Mouse (Mus musculus): ENCODE measurements around the gene Cbr1. TPM values are rescaled to one million over a fixed set of nuclear protein-coding genes. Genes with fewer than 3 reads are reported as not detected.

Cbr1 gene
- total RNA-seq, 1 experiment = 35.3 TPM

GRCm38 (mm10) chr16:93592711-93593110, 12.9 kb upstream of the Cbr1 start:
- no peak overlapping the region for H3K27ac ChIP-seq (ENCODE audit: insufficient read depth, low read depth, low read length, poor library complexity, severe bottlenecking)
- H3K4me1 ChIP-seq (ENCODE audit: control insufficient read depth in 2 of 2, insufficient read depth in 2 of 2, low read length in 2 of 2, poor library complexity in 1 of 2) = peaks cover 0 to 7% of the 10 kb centered on the region in 2 experiments; a peak in 1 of 4 replicates
- no peak overlapping the region for H3K4me3 ChIP-seq (ENCODE audit: insufficient read depth in 1 of 2, low read depth in 1 of 2, low read length in 2 of 2, poor library complexity in 1 of 2, severe bottlenecking in 1 of 2)
- no peak for DNase-seq (ENCODE audit: low read depth, low spot score)
- in situ Hi-C loops (cut with MboI; ENCODE audit: low sequenced_read_pairs in 2 of 2, unreplicated experiment in 2 of 2) = no loop called here
- H3K36me3 ChIP-seq (ENCODE audit: control insufficient read depth, insufficient read depth, low read length, poor library complexity, severe bottlenecking) = peaks cover 29% of the 10 kb centered on the region
- no peak overlapping the region for H3K9ac ChIP-seq (ENCODE audit: insufficient read depth, low read depth, low read length, poor library complexity, severe bottlenecking)
- TF ChIP-seq ZC3H11A (IDR thresholded peaks at IDR 0.05; ENCODE audit: borderline replicate concordance, low read depth, low read length) = no peak
- H3K9me3 ChIP-seq (ENCODE audit: control insufficient read depth, insufficient read depth, low read depth, low read length) = no peaks in the 10 kb centered on the region

- Histone ChIP-seq H3K4me3 (ENCODE audit: insufficient read depth in 1 of 2, low read depth in 1 of 2, low read length in 2 of 2, poor library complexity in 1 of 2, severe bottlenecking in 1 of 2) (no peak overlapping the region), H3K9me3 (ENCODE audit: control insufficient read depth, insufficient read depth, low read depth, low read length) (no peaks in the 10 kb centered on the region), H3K4me1 (ENCODE audit: control insufficient read depth in 2 of 2, insufficient read depth in 2 of 2, low read length in 2 of 2, poor library complexity in 1 of 2) (peaks cover 0 to 7% of the 10 kb centered on the region in 2 experiments; a peak in 1 of 4 replicates), H3K9ac (ENCODE audit: insufficient read depth, low read depth, low read length, poor library complexity, severe bottlenecking) (no peak overlapping the region), H3K36me3 (ENCODE audit: control insufficient read depth, insufficient read depth, low read length, poor library complexity, severe bottlenecking) (peaks cover 35% of the 10 kb centered on the region), H3K27ac (ENCODE audit: insufficient read depth, low read depth, low read length, poor library complexity, severe bottlenecking) (no peak overlapping the region)
- in situ Hi-C loops (cut with MboI; ENCODE audit: low sequenced_read_pairs in 2 of 2, unreplicated experiment in 2 of 2) = no loop called here
- no peak for DNase-seq (ENCODE audit: low read depth, low spot score)
- TF ChIP-seq MAFK (IDR thresholded peaks at IDR 0.05; ENCODE audit: insufficient read depth, low read depth, low read length) = no peak
- TF ChIP-seq ZNF384 (IDR thresholded peaks at IDR 0.05; ENCODE audit: low read depth, low read length) = no peak
- no peak for TF ChIP-seq HCFC1 (IDR thresholded peaks at IDR 0.05; ENCODE audit: borderline replicate concordance, insufficient read depth, low read length)
- no peak for TF ChIP-seq CHD2 (IDR thresholded peaks at IDR 0.05; ENCODE audit: low read depth, low read length)
- TF ChIP-seq ZC3H11A (IDR thresholded peaks at IDR 0.05; ENCODE audit: borderline replicate concordance, low read depth, low read length) = no peak
Measured at GRCm38 (mm10) chr16:93593406-93593805, 12.2 kb upstream of the Cbr1 start.

GRCm38 (mm10) chr16:93594448-93594847, 11.2 kb upstream of the Cbr1 start:
- H3K9ac ChIP-seq (ENCODE audit: insufficient read depth, low read depth, low read length, poor library complexity, severe bottlenecking) = no peak overlapping the region

DNA sequence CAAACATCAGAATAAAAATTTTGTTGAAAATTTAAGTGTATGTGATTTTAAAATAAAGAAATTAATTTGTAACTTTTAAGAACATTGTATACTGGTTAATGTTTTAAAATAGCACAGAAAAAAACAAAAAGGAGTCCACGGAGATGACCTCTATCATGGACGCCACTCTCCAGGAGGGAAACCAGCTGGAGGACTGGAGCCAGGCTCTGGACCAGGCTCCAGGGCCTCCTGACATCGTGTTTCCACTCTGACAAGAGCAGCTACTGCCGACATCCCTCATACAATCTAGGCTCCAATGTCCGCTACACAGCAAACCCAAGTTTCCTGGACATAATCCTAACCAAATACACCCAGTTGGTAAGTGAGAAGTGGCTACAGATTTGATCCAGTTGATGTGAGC, 9.9 kb upstream of the Cbr1 start:
- no peak overlapping the region for H3K4me3 ChIP-seq (ENCODE audit: insufficient read depth in 1 of 2, low read depth in 1 of 2, low read length in 2 of 2, poor library complexity in 1 of 2, severe bottlenecking in 1 of 2)
- TF ChIP-seq CHD2 (IDR thresholded peaks at IDR 0.05; ENCODE audit: low read depth, low read length) (no peak), HCFC1 (IDR thresholded peaks at IDR 0.05; ENCODE audit: borderline replicate concordance, insufficient read depth, low read length) (no peak), MAFK (IDR thresholded peaks at IDR 0.05; ENCODE audit: insufficient read depth, low read depth, low read length) (no peak), ZC3H11A (IDR thresholded peaks at IDR 0.05; ENCODE audit: borderline replicate concordance, low read depth, low read length) (no peak), ZNF384 (IDR thresholded peaks at IDR 0.05; ENCODE audit: low read depth, low read length) (no peak)
- no peak overlapping the region for H3K9ac ChIP-seq (ENCODE audit: insufficient read depth, low read depth, low read length, poor library complexity, severe bottlenecking)
- in situ Hi-C loops (cut with MboI; ENCODE audit: low sequenced_read_pairs in 2 of 2, unreplicated experiment in 2 of 2) = no loop called here
- H3K36me3 ChIP-seq (ENCODE audit: control insufficient read depth, insufficient read depth, low read length, poor library complexity, severe bottlenecking) = peaks cover 30% of the 10 kb centered on the region
- no peak for DNase-seq (ENCODE audit: low read depth, low spot score)
- no peaks in the 10 kb centered on the region for H3K9me3 ChIP-seq (ENCODE audit: control insufficient read depth, insufficient read depth, low read depth, low read length)
- H3K4me1 ChIP-seq (ENCODE audit: control insufficient read depth in 2 of 2, insufficient read depth in 2 of 2, low read length in 2 of 2, poor library complexity in 1 of 2) = peaks cover 0 to 4% of the 10 kb centered on the region in 2 experiments; a peak in 1 of 4 replicates
- no peak overlapping the region for H3K27ac ChIP-seq (ENCODE audit: insufficient read depth, low read depth, low read length, poor library complexity, severe bottlenecking)

More at GRCm38 (mm10) chr16:93594448-93594847, 11.2 kb upstream of the Cbr1 start:
- Histone ChIP-seq H3K27ac (ENCODE audit: insufficient read depth, low read depth, low read length, poor library complexity, severe bottlenecking) (no peak overlapping the region), H3K36me3 (ENCODE audit: control insufficient read depth, insufficient read depth, low read length, poor library complexity, severe bottlenecking) (peaks cover 33% of the 10 kb centered on the region), H3K9me3 (ENCODE audit: control insufficient read depth, insufficient read depth, low read depth, low read length) (no peaks in the 10 kb centered on the region), H3K4me1 (ENCODE audit: control insufficient read depth in 2 of 2, insufficient read depth in 2 of 2, low read length in 2 of 2, poor library complexity in 1 of 2) (peaks cover 0 to 7% of the 10 kb centered on the region in 2 experiments; a peak in 1 of 4 replicates), H3K4me3 (ENCODE audit: insufficient read depth in 1 of 2, low read depth in 1 of 2, low read length in 2 of 2, poor library complexity in 1 of 2, severe bottlenecking in 1 of 2) (no peak overlapping the region)
- TF ChIP-seq ZNF384 (IDR thresholded peaks at IDR 0.05; ENCODE audit: low read depth, low read length) (no peak), MAFK (IDR thresholded peaks at IDR 0.05; ENCODE audit: insufficient read depth, low read depth, low read length) (no peak), HCFC1 (IDR thresholded peaks at IDR 0.05; ENCODE audit: borderline replicate concordance, insufficient read depth, low read length) (no peak), CHD2 (IDR thresholded peaks at IDR 0.05; ENCODE audit: low read depth, low read length) (no peak), ZC3H11A (IDR thresholded peaks at IDR 0.05; ENCODE audit: borderline replicate concordance, low read depth, low read length) (no peak)
- no peak for DNase-seq (ENCODE audit: low read depth, low spot score)
- in situ Hi-C loops (cut with MboI; ENCODE audit: low sequenced_read_pairs in 2 of 2, unreplicated experiment in 2 of 2) = no loop called here

DNA sequence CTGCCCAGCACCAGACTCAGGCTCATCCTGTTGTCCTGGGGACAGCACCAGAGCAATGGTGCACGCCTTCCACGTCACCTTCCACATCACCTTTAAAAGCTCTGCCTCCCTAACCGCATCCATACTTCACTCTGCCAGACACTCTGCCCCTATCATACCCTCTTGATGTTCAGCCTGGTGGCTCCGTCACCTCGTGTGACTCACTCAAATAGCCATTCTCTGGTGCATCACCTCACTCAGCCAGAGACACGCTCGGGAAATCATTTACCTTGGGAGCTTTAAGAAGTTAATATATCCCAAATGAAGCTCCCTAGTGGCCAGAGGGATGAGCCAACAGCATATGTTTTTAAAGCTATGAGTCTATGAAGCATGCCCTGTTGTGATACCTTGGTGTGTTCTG, 8.8 kb upstream of the Cbr1 start:
- H3K4me3 ChIP-seq (ENCODE audit: insufficient read depth in 1 of 2, low read depth in 1 of 2, low read length in 2 of 2, poor library complexity in 1 of 2, severe bottlenecking in 1 of 2) = no peak overlapping the region
- H3K36me3 ChIP-seq (ENCODE audit: control insufficient read depth, insufficient read depth, low read length, poor library complexity, severe bottlenecking) = peaks cover 30% of the 10 kb centered on the region
- in situ Hi-C loops (cut with MboI; ENCODE audit: low sequenced_read_pairs in 2 of 2, unreplicated experiment in 2 of 2) = no loop called here
- no peak overlapping the region for H3K9ac ChIP-seq (ENCODE audit: insufficient read depth, low read depth, low read length, poor library complexity, severe bottlenecking)
- no peak for DNase-seq (ENCODE audit: low read depth, low spot score)
- peaks cover 0 to 4% of the 10 kb centered on the region in 2 experiments; a peak in 1 of 4 replicates for H3K4me1 ChIP-seq (ENCODE audit: control insufficient read depth in 2 of 2, insufficient read depth in 2 of 2, low read length in 2 of 2, poor library complexity in 1 of 2)
- TF ChIP-seq ZNF384 (IDR thresholded peaks at IDR 0.05; ENCODE audit: low read depth, low read length) (no peak), HCFC1 (IDR thresholded peaks at IDR 0.05; ENCODE audit: borderline replicate concordance, insufficient read depth, low read length) (no peak), CHD2 (IDR thresholded peaks at IDR 0.05; ENCODE audit: low read depth, low read length) (no peak), ZC3H11A (IDR thresholded peaks at IDR 0.05; ENCODE audit: borderline replicate concordance, low read depth, low read length) (no peak), MAFK (IDR thresholded peaks at IDR 0.05; ENCODE audit: insufficient read depth, low read depth, low read length) (no peak)
- H3K27ac ChIP-seq (ENCODE audit: insufficient read depth, low read depth, low read length, poor library complexity, severe bottlenecking) = no peak overlapping the region
- no peaks in the 10 kb centered on the region for H3K9me3 ChIP-seq (ENCODE audit: control insufficient read depth, insufficient read depth, low read depth, low read length)
